Mouse (Mus musculus): ENCODE results near the gene Lce1h. TPM values are rescaled to one million over a fixed set of nuclear protein-coding genes. Genes with fewer than 3 reads are reported as not detected.

Lce1h gene
- not detected in 2 replicates for polyA plus RNA-seq (2015; fragmentation: Nextera tagmentation; extraction: Ambion mirVana)

DNA sequence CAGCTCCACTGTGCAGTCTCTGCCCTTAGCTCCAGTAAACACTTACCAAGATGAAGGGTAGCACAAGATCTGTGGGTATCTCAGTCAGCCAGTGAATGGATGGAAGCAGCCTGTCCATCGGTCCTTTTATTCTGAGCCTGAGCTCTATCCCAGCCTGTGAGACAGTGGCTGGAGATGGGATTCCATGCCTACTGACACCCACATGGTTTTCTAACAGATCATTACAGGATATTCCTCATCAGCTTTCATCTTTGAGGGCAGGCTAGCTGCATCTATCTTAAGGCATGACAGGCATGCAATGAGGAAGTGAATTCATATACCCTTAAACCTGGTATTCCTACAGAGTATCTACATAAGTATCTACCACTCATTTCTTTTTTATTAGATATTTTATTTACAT is at the start of gene Lce1h:
Lce1h (minus strand) TSS at position 101 of the 400 bp plus-strand sequence.

DNA sequence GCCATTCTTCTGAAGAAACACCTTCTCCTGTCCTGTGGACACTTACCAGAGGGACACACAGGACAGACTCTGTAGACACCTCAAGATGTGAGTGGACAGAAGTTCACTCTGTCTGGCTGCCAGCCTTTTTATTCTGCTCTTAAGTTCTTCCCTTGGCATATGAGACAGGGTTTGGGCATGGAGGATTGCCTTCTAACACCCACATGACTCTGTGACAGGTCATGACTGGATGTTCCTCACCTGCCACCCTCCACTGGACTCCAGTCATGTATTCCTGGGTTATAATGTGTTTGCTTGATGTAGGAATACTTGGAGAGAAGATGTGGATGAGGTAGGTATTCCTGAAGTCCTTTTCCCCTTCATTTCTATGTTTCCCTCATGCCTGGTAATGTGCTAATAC is 42.9 kb upstream of the Lce1h start, which contains the start of gene Lce1k:
Lce1k (minus strand) TSS at position 101 of the 400 bp plus-strand sequence.

DNA sequence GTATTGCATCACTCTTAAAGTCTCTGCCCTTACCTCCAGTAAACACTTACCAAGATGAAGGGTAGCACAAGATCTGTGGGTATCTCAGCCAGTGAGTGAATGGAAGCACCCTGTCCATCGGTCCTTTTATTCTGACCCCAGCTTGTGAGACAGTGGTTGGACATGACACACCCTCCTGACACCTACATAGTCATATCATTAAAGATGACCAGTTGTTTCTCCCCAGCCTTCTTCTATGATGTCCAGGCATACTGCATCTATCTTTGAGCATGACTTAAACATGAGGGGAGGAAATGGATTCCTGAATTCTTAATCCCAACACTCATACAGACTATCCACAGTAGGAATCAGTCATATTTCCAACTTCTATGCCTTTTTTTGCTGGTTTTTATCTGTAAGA is 25.5 kb upstream of the Lce1h start, which contains the start of gene Lce1j:
Lce1j (minus strand) TSS at position 101 of the 400 bp plus-strand sequence.

DNA sequence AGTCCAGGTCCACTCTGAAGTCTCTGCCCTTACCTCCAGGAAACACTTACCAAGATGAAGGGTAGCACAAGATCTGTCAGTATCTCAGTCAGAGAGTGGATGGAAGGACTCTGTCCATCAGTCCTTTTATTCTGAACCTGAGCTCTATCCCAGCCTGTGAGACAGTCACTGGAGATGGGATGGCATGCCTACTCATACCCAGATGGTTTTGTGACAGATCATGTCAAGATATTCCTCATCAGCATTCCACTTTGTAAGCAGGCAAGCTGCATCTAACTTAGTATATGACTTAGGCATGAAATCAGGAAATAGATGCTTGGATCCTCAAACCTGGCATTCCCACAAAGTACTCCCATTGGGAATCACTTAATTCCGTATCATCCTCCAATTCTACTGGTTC is 13.9 kb upstream of the Lce1h start, which contains the start of gene Lce1i:
Lce1i (minus strand) TSS at position 101 of the 400 bp plus-strand sequence.

DNA sequence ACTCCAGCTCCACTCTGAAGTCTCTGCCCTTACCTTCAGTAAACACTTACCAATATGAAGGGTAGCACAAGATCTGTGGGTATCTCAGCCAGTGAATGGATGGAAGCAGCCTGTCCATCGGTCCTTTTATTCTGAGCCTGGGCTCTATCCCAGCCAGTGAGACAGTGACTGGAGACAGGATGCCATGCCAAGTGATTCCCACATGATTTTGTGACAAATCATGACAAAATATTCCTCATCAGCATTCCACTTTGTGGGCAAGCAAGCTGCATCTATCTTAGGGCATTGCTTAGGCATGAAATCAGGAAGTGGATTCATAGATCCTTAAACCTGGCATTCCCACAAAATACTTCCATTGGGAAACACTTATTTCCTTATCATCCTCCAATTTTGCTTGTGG is 12.6 kb downstream of the Lce1h start, which contains the start of gene Lce1g:
Lce1g (minus strand) TSS at position 101 of the 400 bp plus-strand sequence.

DNA sequence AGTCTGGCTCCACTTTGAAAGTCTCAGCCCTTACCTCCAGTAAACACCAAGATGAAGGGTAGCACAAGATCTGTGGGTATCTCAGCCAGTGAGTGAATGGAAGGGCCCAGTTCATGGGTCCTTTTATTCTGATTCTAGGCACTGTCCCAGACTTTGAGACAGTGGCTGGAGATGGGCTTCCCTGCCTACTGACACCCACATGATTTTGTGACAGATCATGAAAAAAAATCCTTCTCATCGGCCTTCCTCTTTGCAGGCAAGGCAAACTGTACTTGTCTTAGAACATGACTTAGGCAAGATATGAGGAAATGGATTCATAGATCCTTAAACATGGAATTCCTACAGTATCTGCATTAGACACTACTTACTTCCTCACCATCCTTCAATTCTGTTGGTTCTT is 25.9 kb downstream of the Lce1h start, which contains the start of gene Gm38119:
Gm38119 (minus strand) TSS at position 101 of the 400 bp plus-strand sequence.

DNA sequence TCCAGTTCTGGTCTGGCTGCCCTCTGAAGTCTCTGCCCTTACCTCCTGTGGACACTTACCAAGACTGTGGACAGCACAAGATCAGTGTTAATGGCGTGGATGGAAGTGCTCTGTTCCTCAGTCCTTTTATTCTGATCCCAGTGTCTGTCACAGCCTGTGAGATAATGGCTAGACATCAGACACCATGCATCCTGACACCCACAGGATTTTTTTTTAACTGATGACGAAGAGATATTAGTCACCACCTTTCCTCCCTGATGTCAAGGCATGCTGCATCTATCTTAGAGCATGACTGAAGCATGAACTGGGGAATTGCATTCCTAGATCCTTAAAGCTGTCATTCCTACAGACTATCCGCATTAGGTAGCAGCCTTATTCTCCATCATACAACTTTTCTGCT is 44.6 kb downstream of the Lce1h start, which contains the start of gene Lce1f:
Lce1f (minus strand) TSS at position 101 of the 400 bp plus-strand sequence.

Other genes with a start within 250 kb of the Lce1h start
- not detected in 2 replicates for gene 2310046K23Rik, start 230.6 kb downstream of the Lce1h start, polyA plus RNA-seq (2015; fragmentation: Nextera tagmentation; extraction: Ambion mirVana)
- 142 and 152 TPM in 2 replicates for gene Ivl, start 191.3 kb downstream of the Lce1h start, polyA plus RNA-seq (2015; fragmentation: Nextera tagmentation; extraction: Ambion mirVana)
- gene Smcp, start 176.1 kb downstream of the Lce1h start, polyA plus RNA-seq (2015; fragmentation: Nextera tagmentation; extraction: Ambion mirVana), result not detected in 2 replicates
- gene 2210017I01Rik, start 157.6 kb downstream of the Lce1h start, polyA plus RNA-seq (2015; fragmentation: Nextera tagmentation; extraction: Ambion mirVana), result 0.31 TPM in 1 of 2 replicates, not detected in the other
- 2.0 and 3.0 TPM in 2 replicates for gene Lce6a, start 143.4 kb downstream of the Lce1h start, polyA plus RNA-seq (2015; fragmentation: Nextera tagmentation; extraction: Ambion mirVana)
- gene Lce1a1, start 116.8 kb downstream of the Lce1h start, polyA plus RNA-seq (2015; fragmentation: Nextera tagmentation; extraction: Ambion mirVana), result 0.19 TPM in 1 of 2 replicates, not detected in the other
- not detected in 2 replicates for gene Lce1b, start 108.1 kb downstream of the Lce1h start, polyA plus RNA-seq (2015; fragmentation: Nextera tagmentation; extraction: Ambion mirVana)
- gene Lce1a2, start 94.8 kb downstream of the Lce1h start, polyA plus RNA-seq (2015; fragmentation: Nextera tagmentation; extraction: Ambion mirVana), result not detected in 2 replicates
- not detected in 2 replicates for gene Lce1c, start 85.8 kb downstream of the Lce1h start, polyA plus RNA-seq (2015; fragmentation: Nextera tagmentation; extraction: Ambion mirVana)
- not detected in 2 replicates for gene Lce1d, start 77.9 kb downstream of the Lce1h start, polyA plus RNA-seq (2015; fragmentation: Nextera tagmentation; extraction: Ambion mirVana)
- not detected in 2 replicates for gene Lce1e, start 56.0 kb downstream of the Lce1h start, polyA plus RNA-seq (2015; fragmentation: Nextera tagmentation; extraction: Ambion mirVana)
- not detected in 2 replicates for gene Lce1f, start 44.7 kb downstream of the Lce1h start, polyA plus RNA-seq (2015; fragmentation: Nextera tagmentation; extraction: Ambion mirVana)
- gene Gm38119, start 26.0 kb downstream of the Lce1h start, polyA plus RNA-seq (2015; fragmentation: Nextera tagmentation; extraction: Ambion mirVana), result not detected in 2 replicates
- not detected in 2 replicates for gene Lce1g, start 12.7 kb downstream of the Lce1h start, polyA plus RNA-seq (2015; fragmentation: Nextera tagmentation; extraction: Ambion mirVana)
- not detected in 2 replicates for gene Lce1i, start 13.8 kb upstream of the Lce1h start, polyA plus RNA-seq (2015; fragmentation: Nextera tagmentation; extraction: Ambion mirVana)
- gene Lce1j, start 25.4 kb upstream of the Lce1h start, polyA plus RNA-seq (2015; fragmentation: Nextera tagmentation; extraction: Ambion mirVana), result not detected in 2 replicates
- not detected in 2 replicates for gene Lce1k, start 42.8 kb upstream of the Lce1h start, polyA plus RNA-seq (2015; fragmentation: Nextera tagmentation; extraction: Ambion mirVana)
- gene Kprp, start 62.2 kb upstream of the Lce1h start, polyA plus RNA-seq (2015; fragmentation: Nextera tagmentation; extraction: Ambion mirVana), result not detected in 2 replicates
- gene Lce1l, start 86.2 kb upstream of the Lce1h start, polyA plus RNA-seq (2015; fragmentation: Nextera tagmentation; extraction: Ambion mirVana), result not detected in 2 replicates
- not detected in 2 replicates for gene 2310050C09Rik, start 105.2 kb upstream of the Lce1h start, polyA plus RNA-seq (2015; fragmentation: Nextera tagmentation; extraction: Ambion mirVana)
- not detected in 2 replicates for gene Lce3a, start 161.2 kb upstream of the Lce1h start, polyA plus RNA-seq (2015; fragmentation: Nextera tagmentation; extraction: Ambion mirVana)
- gene Lce3b, start 167.9 kb upstream of the Lce1h start, polyA plus RNA-seq (2015; fragmentation: Nextera tagmentation; extraction: Ambion mirVana), result not detected in 2 replicates
- gene Lce3c, start 179.4 kb upstream of the Lce1h start, polyA plus RNA-seq (2015; fragmentation: Nextera tagmentation; extraction: Ambion mirVana), result 0.44 TPM in 1 of 2 replicates, not detected in the other
- gene Lce3d, start 192.3 kb upstream of the Lce1h start, polyA plus RNA-seq (2015; fragmentation: Nextera tagmentation; extraction: Ambion mirVana), result not detected in 2 replicates
- gene Lce3e, start 202.0 kb upstream of the Lce1h start, polyA plus RNA-seq (2015; fragmentation: Nextera tagmentation; extraction: Ambion mirVana), result not detected in 2 replicates
- gene Lce3f, start 227.2 kb upstream of the Lce1h start, polyA plus RNA-seq (2015; fragmentation: Nextera tagmentation; extraction: Ambion mirVana), result 0.53 TPM in 1 of 2 replicates, not detected in the other